Mouse (Mus musculus): ENCODE results near the gene Gm10065. TPM values are rescaled to one million over a fixed set of nuclear protein-coding genes. Genes with fewer than 3 reads are reported as not detected.
"Not testable (repeated sequence)": the region's sequence is repeated elsewhere in the genome, so short reads cannot be mapped to it uniquely, and the experiment has no call there.

The Gm10065 gene
- polyA plus RNA-seq, 1 experiment: not detected

DNA sequence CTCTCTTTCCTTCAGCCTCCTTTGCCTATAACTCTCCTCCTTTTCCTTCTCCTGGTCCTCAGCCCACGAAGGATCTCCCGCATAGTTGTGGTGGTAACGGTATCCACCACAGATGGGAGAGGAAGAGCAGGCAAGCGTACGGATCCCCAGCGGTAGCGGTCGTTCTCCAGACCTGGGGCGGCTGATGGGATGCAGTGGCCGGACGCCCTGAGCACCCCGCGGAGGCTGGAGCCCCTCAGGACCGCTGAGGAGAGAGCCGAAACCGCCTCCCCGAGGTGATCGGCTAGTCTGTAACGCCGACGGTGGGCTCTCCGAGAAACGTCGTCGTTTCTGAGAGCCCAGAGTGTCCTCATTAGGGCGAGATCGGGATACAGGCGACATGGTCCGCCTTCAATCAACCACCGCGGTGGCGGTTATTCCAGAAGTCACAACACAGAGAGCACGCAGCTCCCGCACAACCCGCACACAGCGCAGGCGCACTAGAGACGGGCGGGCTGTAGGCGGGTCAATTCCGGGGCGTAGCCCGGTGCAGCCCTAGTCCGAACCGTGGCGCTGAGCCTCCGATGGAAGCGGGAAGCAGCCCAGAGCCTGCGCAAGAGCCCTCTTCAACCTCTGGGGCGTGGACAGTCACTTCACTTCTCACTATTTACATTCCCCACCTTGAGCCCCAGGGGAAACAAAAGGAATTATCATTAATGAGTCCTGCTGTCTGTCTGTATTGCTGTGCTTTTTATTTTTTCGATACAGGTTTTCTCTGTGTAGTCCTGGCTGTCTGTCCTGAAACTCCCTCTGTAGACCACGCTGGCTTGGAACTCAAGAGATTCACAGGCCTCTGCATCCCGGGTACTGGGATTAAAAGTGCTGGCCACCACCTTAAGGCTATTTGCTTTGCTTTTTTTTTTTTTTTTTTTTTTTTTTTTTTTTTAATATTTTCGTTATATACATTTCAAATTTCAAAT is 10.9 kb downstream of the Gm10065 start, which contains the start of gene Nkapl:
Gene Nkapl, minus strand, starts transcription at position 449 of the 959 bp plus-strand sequence.
- Histone ChIP-seq H3K9me3 (peaks cover 5% of the 10 kb centered on the region; the same call in 1 of the 2 replicates), H3K36me3 (replicated peaks; ENCODE audit: low read length) (no peaks in the 10 kb centered on the region), H3K27me3 (replicated peaks) (peaks cover 13% of the 10 kb centered on the region), H3K4me1 (peaks cover 13% of the 10 kb centered on the region), H3K4me3 (replicated peaks) (peak within 1 kb of the TSS; percentile 94)
- TF ChIP-seq FLI1 (IDR thresholded peaks at IDR 0.05; ENCODE audit: low read length): no peak
- no peak for TF ChIP-seq GATA1 (IDR thresholded peaks at IDR 0.05; ENCODE audit: borderline replicate concordance, low read length)

DNA sequence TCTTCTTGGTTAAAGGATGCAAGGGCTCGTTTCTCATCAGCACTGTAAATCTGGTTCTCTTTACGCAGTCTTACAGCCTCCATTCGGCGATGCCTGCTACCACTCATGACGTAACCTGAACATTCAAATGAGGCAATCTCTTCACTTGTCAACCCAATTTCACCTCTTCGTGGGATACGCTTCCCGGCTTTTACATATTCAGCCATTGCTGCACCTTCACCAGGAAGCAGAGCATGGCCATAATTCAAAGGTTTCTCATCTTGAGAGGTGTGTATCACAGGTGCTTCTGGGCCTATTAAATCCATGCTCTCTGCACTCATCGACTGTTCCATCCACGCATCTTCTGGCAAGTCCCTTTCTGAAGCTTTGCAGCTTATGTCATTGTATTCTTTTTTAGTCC is 11.9 kb downstream of the Gm10065 start:
- Histone ChIP-seq H3K36me3 (replicated peaks; ENCODE audit: low read length) (no peaks in the 10 kb centered on the region), H3K4me1 (peaks cover 12% of the 10 kb centered on the region), H3K9me3 (peaks cover 13% of the 10 kb centered on the region; the same call in 1 of the 2 replicates), H3K4me3 (replicated peaks) (no peak overlapping the region), H3K27me3 (replicated peaks) (peaks cover 11% of the 10 kb centered on the region)
- no peak for TF ChIP-seq GATA1 (IDR thresholded peaks at IDR 0.05; ENCODE audit: borderline replicate concordance, low read length)
- TF ChIP-seq FLI1 (IDR thresholded peaks at IDR 0.05; ENCODE audit: low read length): no peak

DNA sequence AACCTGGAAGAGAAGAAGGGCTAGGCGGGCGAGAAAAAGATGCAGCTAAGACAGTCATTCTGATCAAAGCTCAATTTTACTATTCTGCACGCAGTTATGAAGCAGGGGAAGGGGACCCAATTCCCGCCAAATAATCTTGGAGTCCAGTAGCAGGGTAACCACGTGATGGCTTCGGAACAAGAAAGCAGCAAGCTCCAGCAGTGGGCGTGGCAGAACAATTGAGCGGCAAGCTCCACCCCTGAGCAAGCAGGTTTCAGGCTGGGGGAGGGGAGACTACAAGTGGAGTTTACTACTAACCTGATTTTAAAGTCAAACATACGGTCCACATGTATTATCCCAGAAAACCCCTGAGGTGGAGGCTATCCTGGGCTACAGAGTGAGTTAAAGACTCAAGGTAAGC is 16.7 kb downstream of the Gm10065 start:
- peaks cover 13% of the 10 kb centered on the region; the same call in 1 of the 2 replicates for H3K9me3 ChIP-seq

DNA sequence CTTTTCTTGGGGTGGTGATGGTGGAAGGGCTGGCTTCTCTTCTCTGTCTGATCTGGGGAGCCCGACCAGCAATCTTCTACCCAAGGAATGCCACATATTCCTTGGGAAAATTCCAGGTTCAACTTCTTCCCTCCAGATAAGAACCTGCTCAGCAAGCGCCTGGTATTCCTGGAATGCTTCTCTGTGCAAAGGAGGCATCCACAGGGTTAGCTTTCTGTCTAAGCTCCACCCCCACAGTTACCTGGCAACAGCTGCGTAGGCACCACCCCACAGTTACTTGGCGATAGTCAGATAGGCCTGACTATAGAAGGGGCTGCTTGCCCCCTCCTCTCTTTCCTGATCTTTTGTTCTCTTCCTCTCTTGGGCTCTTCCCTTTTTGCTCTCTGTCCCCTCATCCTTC is 22.9 kb downstream of the Gm10065 start:
- peaks cover 19% of the 10 kb centered on the region for H3K27me3 ChIP-seq (replicated peaks)
- H3K9me3 ChIP-seq: no peaks in the 10 kb centered on the region
- no peak overlapping the region for H3K4me3 ChIP-seq (replicated peaks)
- peaks cover 6% of the 10 kb centered on the region for H3K36me3 ChIP-seq (replicated peaks; ENCODE audit: low read length)
- peaks cover 18% of the 10 kb centered on the region for H3K4me1 ChIP-seq
- TF ChIP-seq GATA1 (IDR thresholded peaks at IDR 0.05; ENCODE audit: borderline replicate concordance, low read length) (no peak), FLI1 (IDR thresholded peaks at IDR 0.05; ENCODE audit: low read length) (no peak)

More for the DNA sequence above, 16.7 kb downstream of the Gm10065 start:
- H3K27me3 ChIP-seq (replicated peaks); H3K4me1 ChIP-seq; H3K36me3 ChIP-seq (replicated peaks; ENCODE audit: low read length); H3K4me3 ChIP-seq (replicated peaks): not testable (repeated sequence)

DNA sequence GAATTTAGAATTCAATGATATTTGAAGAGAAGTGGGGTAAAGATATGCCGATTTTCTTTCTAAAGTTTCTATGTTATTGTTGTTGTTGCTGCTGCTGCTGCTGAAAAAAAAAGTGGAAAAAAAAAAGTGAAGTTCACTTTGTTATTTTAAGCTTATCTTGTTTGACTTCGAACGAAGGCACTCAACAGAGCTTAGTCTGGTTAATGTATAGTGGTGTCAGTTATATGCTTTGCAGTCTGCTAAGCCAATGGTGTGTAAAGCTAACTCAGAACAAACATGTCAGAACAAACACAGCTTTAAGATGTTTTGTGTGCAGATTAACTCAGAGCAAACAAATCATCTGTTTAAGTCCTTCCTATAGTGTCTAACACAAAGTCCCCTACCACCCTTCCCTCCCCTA is 25.1 kb downstream of the Gm10065 start:
- Histone ChIP-seq H3K9me3 (no peaks in the 10 kb centered on the region), H3K36me3 (replicated peaks; ENCODE audit: low read length) (peaks cover 12% of the 10 kb centered on the region), H3K27me3 (replicated peaks) (peaks cover 19% of the 10 kb centered on the region), H3K4me3 (replicated peaks) (no peak overlapping the region), H3K4me1 (peaks cover 18% of the 10 kb centered on the region)
- TF ChIP-seq GATA1 (IDR thresholded peaks at IDR 0.05; ENCODE audit: borderline replicate concordance, low read length): no peak
- TF ChIP-seq FLI1 (IDR thresholded peaks at IDR 0.05; ENCODE audit: low read length): no peak

DNA sequence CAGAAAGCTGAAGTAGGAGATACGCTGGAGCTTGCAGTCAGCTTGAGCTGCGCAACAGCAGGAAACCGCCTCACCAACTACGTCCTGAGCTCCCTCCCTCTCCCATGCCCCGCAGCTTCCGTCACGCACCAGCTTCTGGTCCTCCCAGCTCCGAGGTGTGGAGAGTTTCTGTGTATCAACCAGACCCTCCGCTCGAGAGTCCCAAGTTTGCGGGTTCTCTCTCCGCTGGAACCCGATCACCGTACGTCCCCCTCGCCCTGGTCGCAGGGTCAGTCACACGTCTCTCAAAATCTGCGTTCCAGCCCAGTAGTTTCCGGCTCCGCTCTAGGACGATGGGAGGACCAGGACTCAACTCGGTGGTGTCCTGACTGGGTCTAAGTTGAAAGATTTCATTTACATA is 25.8 kb downstream of the Gm10065 start, which contains the start of gene Zscan26:
Gene Zscan26, minus strand, starts transcription at position 282 of the 400 bp plus-strand sequence.
- no peaks in the 10 kb centered on the region for H3K9me3 ChIP-seq
- H3K4me1 ChIP-seq: peaks cover 24% of the 10 kb centered on the region
- H3K36me3 ChIP-seq (replicated peaks; ENCODE audit: low read length): peaks cover 19% of the 10 kb centered on the region
- peak within 1 kb of the TSS; percentile 96 for H3K4me3 ChIP-seq (replicated peaks)
- peaks cover 19% of the 10 kb centered on the region for H3K27me3 ChIP-seq (replicated peaks)
- TF ChIP-seq GATA1 (IDR thresholded peaks at IDR 0.05; ENCODE audit: borderline replicate concordance, low read length) (no peak), FLI1 (IDR thresholded peaks at IDR 0.05; ENCODE audit: low read length) (no peak)

DNA sequence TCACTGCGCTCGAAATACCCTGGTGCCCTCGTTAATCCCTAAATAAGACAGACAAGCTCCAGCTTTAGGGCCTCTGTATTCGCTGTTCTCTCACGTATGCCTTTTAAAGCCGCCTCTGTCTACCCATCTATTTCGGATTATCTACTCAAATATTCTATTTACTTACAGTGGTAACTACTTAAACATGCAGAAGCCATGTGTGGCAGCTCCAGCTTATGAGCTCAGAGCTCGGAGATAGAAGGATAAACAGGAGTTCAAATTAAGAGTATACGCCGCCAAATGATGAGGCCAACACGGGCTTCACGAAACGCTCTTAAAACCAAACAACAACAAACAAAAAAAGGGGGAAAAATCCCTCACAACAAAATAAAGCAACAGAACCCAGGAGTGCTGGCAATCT is 26.2 kb downstream of the Gm10065 start:
- H3K4me1 ChIP-seq: peaks cover 27% of the 10 kb centered on the region
- TF ChIP-seq GATA1 (IDR thresholded peaks at IDR 0.05; ENCODE audit: borderline replicate concordance, low read length) (no peak), FLI1 (IDR thresholded peaks at IDR 0.05; ENCODE audit: low read length) (no peak)
- H3K4me3 ChIP-seq (replicated peaks): peak overlapping the region; percentile 96
- peaks cover 23% of the 10 kb centered on the region for H3K36me3 ChIP-seq (replicated peaks; ENCODE audit: low read length)
- peaks cover 19% of the 10 kb centered on the region for H3K27me3 ChIP-seq (replicated peaks)
- no peaks in the 10 kb centered on the region for H3K9me3 ChIP-seq

DNA sequence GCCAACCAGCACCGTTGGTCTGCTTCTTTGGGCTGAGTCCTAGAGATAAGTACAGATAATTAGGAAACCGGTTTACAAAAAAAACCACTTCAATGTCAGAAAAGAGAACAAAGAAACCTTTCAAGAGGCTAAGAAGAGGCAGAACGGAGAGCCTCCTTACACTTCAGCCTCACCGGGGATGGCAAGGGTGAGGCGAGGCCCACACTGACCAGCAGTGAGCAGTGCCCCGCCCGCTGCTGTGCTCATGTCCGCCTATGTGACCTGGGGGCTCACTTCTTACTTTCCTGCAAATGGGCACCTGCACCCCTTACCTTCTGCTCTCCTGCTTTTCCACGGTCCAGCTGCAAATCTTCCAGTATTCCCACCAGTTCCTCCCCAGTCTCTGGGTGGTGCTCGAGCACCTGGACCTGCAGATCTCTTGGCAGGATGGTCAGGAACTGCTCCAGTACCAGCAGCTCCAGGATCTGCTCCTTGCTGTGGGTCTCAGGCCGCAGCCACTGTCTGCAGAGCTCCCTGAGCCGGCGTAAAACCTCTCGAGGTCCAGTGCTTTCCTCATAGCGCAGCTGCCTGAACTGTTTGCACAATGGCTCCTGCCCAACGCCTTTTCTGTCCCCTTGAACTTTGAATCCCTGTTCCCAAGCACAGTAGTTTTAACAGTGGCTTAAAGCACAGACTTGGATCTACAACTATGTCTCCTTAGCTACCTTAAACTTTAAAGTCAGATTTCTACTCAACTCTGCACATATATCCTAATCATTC is 31.2 kb downstream of the Gm10065 start:
- H3K4me1 ChIP-seq: peaks cover 26% of the 10 kb centered on the region
- H3K27me3 ChIP-seq (replicated peaks): no peaks in the 10 kb centered on the region
- peaks cover 71% of the 10 kb centered on the region for H3K36me3 ChIP-seq (replicated peaks; ENCODE audit: low read length)
- TF ChIP-seq GATA1 (IDR thresholded peaks at IDR 0.05; ENCODE audit: borderline replicate concordance, low read length) (no peak), FLI1 (IDR thresholded peaks at IDR 0.05; ENCODE audit: low read length) (no peak)
- H3K9me3 ChIP-seq: no peaks in the 10 kb centered on the region
- no peak overlapping the region for H3K4me3 ChIP-seq (replicated peaks)

DNA sequence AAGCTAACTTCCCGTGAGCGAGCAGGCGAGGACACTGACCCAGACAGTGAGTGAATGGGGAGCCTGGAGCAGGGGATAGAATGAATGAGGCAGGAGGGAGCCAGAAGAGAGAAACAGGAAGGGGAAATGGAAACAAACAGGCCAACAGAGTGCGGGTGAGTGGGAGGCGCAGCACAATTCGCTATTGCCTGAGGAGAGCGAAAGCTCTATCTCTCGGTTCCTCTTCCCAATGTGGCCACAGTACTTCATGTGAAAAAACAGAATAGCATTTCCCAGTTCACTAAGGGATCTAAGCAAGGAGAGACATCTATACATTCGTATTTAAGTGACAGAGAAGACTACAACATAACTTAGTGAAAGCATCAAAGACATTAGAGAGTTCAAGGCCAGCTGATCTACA is 32.4 kb downstream of the Gm10065 start:
- Histone ChIP-seq H3K9me3 (no peaks in the 10 kb centered on the region), H3K4me3 (replicated peaks) (no peak overlapping the region), H3K36me3 (replicated peaks; ENCODE audit: low read length) (peaks cover 74% of the 10 kb centered on the region), H3K27me3 (replicated peaks) (no peaks in the 10 kb centered on the region), H3K4me1 (peaks cover 14% of the 10 kb centered on the region)
- TF ChIP-seq GATA1 (IDR thresholded peaks at IDR 0.05; ENCODE audit: borderline replicate concordance, low read length) (no peak), FLI1 (IDR thresholded peaks at IDR 0.05; ENCODE audit: low read length) (no peak)

DNA sequence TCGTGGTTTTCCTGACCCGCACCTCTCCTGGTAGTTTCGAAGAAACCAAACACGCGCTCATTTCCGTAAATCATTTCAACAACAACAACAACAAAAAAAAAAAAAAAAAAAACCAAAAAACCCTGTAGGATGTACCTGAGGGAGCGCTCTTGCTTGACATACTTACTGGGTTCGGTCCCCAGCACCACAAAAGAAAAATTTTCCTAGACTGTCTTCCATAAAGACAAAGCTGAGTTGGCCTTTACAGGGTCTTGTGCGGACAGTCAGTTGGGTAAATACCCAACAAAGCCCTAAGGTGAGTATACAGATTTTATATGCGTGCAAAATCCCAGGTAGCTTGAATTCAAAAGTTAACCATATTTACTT is 38.1 kb downstream of the Gm10065 start:
- TF ChIP-seq FLI1 (IDR thresholded peaks at IDR 0.05; ENCODE audit: low read length) (no peak), GATA1 (IDR thresholded peaks at IDR 0.05; ENCODE audit: borderline replicate concordance, low read length) (no peak)
- Histone ChIP-seq H3K27me3 (replicated peaks) (no peaks in the 10 kb centered on the region), H3K36me3 (replicated peaks; ENCODE audit: low read length) (peaks cover 35% of the 10 kb centered on the region)

More for the DNA sequence above, 38.1 kb downstream of the Gm10065 start:
- H3K4me3 ChIP-seq (replicated peaks): peak overlapping the region; percentile 93
- H3K9me3 ChIP-seq: no peaks in the 10 kb centered on the region
- H3K4me1 ChIP-seq: peaks cover 23% of the 10 kb centered on the region
